Mouse (Mus musculus): Measurements from ENCODE around the gene Leprot.

DNA sequence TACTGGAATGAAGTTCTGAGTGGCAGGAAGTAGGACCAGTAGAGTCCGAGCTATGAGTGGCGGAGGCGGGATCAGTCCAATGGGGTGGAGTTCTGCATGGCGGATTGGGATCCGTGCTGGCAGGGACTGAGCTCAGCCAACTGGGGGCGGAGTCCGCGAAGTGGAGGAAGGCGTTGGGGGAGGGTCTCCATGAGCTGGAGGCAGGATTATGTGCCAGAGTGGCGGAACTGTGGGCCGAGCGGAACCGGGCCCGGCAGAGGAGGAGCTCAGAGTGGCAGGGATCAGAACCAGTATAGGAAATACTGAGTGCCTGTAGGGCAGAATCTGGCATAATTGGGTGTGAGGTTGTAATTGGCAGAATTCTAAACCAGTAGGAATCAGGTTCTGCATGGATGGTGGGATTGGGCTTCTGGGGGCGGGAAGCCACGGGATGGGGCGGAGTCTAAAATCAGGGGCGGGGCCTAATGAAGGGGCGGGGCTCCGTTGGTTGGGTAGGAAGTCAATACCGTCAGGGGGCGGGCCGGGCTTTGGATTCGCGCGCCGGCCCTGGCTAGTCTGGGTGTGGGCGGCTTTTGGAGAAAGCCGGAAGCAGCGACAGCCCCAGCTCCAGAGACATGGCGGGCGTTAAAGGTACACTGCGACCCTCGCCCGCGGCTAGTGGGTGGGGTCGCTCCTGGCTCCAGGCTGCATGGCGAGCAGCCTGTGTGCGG lies at the start of gene Leprot:
- TF ChIP-seq ETS1 (IDR thresholded peaks at IDR 0.05; ENCODE audit: low read depth, low read length) (no peak), POLR2AphosphoS2 (IDR thresholded peaks at IDR 0.05; ENCODE audit: low read length) (no peak), NRF1 (IDR thresholded peaks at IDR 0.05; ENCODE audit: insufficient read depth, low read depth, low read length, poor library complexity, severe bottlenecking) (0 out of 2 replicates have a peak, but pooled peaks have one; percentile 17), USF2 (IDR thresholded peaks at IDR 0.05; ENCODE audit: borderline replicate concordance in 1 of 2, insufficient read depth in 1 of 2, low read depth in 1 of 2, low read length in 2 of 2) (no peak), MAZ (IDR thresholded peaks at IDR 0.05; ENCODE audit: low read depth, low read length) (0 out of 2 replicates have a peak, but pooled peaks have one; percentile 65), CTCF (IDR thresholded peaks at IDR 0.05 in 2 of 3, conservative IDR thresholded peaks at IDR 0.05 in 1 of 3; ENCODE audit: control insufficient read depth in 1 of 3, insufficient read depth in 1 of 3, low read depth in 2 of 3, low read length in 3 of 3, poor library complexity in 1 of 3, severe bottlenecking in 1 of 3) (no peak), RAD21 (IDR thresholded peaks at IDR 0.05; ENCODE audit: low read depth, low read length) (no peak), MAX (IDR thresholded peaks at IDR 0.05; ENCODE audit: low read length) (no peak), MEF2A (IDR thresholded peaks at IDR 0.05; ENCODE audit: extremely low read depth, insufficient replicate concordance, low read depth, low read length, poor library complexity, severe bottlenecking) (no peak), MXI1 (IDR thresholded peaks at IDR 0.05; ENCODE audit: low read depth, low read length) (no peak; the same call in 1 of the 2 replicates), CHD2 (IDR thresholded peaks at IDR 0.05; ENCODE audit: low read length) (peak; percentile 41; the same call in 1 of the 2 replicates), POLR2A (IDR thresholded peaks at IDR 0.05; ENCODE audit: control insufficient read depth in 1 of 2, insufficient read depth in 1 of 2, low read depth in 1 of 2, low read length in 2 of 2, poor library complexity in 1 of 2) (peak in 1 of 2 experiments; percentile 80; a peak in 2 of 4 replicates), RCOR1 (IDR thresholded peaks at IDR 0.05; ENCODE audit: low read depth, low read length) (no peak)

Measured in MEL (cell line).